Mouse (Mus musculus) CH12.LX (cell line): ENCODE results near the gene Doc2g. TPM values are rescaled to one million over a fixed set of nuclear protein-coding genes. Genes with fewer than 3 reads are reported as not detected.
A peak's percentile ranks its signal among the peaks of the same experiment; 100 is the strongest.

Experiments
- DNase-seq: peaks from one replicate; pipeline ENCODE4 v3.0.0-alpha.2; 2013; ENCODE audit errors: extremely low read depth
- H3K27ac ChIP-seq: 2 replicates; pipeline ENCODE4 v1.5.1; 2012; ENCODE audit warnings: low read depth, mild to moderate bottlenecking, control low read depth, moderate library complexity; ENCODE audit not compliant: insufficient read depth
- H3K27me3 ChIP-seq: replicated peaks from 2 replicates; pipeline ENCODE3; 2012; ENCODE audit warnings: inconsistent platforms
- H3K36me3 ChIP-seq, 2 experiments: replicated peaks in 1 of 2; 2 replicates each; pipeline versions ENCODE3 to v1.6.1; 2012; ENCODE audit warnings: inconsistent platforms in 1 of 2, low read length in 1 of 2, mild to moderate bottlenecking in 1 of 2, mixed read lengths in 1 of 2, moderate library complexity in 1 of 2; ENCODE audit not compliant: control insufficient read depth in 1 of 2, insufficient read depth in 1 of 2
- H3K4me1 ChIP-seq, 2 experiments: 2 replicates each; pipeline ENCODE4 v1.6.1; 2012; ENCODE audit warnings: inconsistent platforms in 1 of 2, moderate library complexity in 1 of 2; ENCODE audit not compliant: insufficient read depth in 2 of 2, control insufficient read depth in 1 of 2
- H3K4me2 ChIP-seq: 2 replicates; pipeline ENCODE4 v1.6.1; 2012; ENCODE audit warnings: low read depth, mild to moderate bottlenecking, control low read depth; ENCODE audit not compliant: poor library complexity, insufficient read depth, severe bottlenecking
- H3K4me3 ChIP-seq, 3 experiments: fragments of 150-350 bp in 1 of 3; sonication (generic) in 1 of 3; replicated peaks in 1 of 3; 2 replicates each; pipeline versions ENCODE3 to v1.5.1; 2011 to 2012; ENCODE audit warnings: low read depth in 2 of 3, low read length in 2 of 3, mild to moderate bottlenecking in 2 of 3, moderate library complexity in 2 of 3, control low read depth in 1 of 3, improper control_type of control experiment in 1 of 3, inconsistent platforms in 1 of 3, mixed read lengths in 1 of 3; ENCODE audit not compliant: poor library complexity in 1 of 3
- H3K79me2 ChIP-seq: replicated peaks from 2 replicates; pipeline ENCODE4 v1.6.1; 2012; ENCODE audit warnings: mild to moderate bottlenecking, moderate library complexity; ENCODE audit not compliant: control insufficient read depth, poor library complexity, insufficient read depth, severe bottlenecking; ENCODE audit errors: extremely low read depth
- H3K9ac ChIP-seq: 2 replicates; pipeline ENCODE4 v1.6.1; 2012; ENCODE audit warnings: low read depth, mild to moderate bottlenecking, control low read depth, moderate library complexity; ENCODE audit not compliant: insufficient read depth
- H3K9me3 ChIP-seq: replicated peaks from 2 replicates; pipeline ENCODE3; 2012; ENCODE audit warnings: low read length, inconsistent platforms, mixed read lengths
- CHD1 ChIP-seq: IDR thresholded peaks from 2 replicates; pipeline ENCODE4 v1.6.1; 2012; ENCODE audit warnings: low read depth, low read length, improper control_type of control experiment, inconsistent platforms
- CHD2 ChIP-seq: IDR thresholded peaks from 2 replicates; pipeline ENCODE4 v1.6.1; 2011; ENCODE audit warnings: low read length, improper control_type of control experiment
- CTCF ChIP-seq, 2 experiments: IDR thresholded peaks in 1 of 2; conservative IDR thresholded peaks in 1 of 2; 2 replicates each; pipeline ENCODE4 v1.5.1; 2011 to 2012; ENCODE audit warnings: low read depth in 2 of 2, low read length in 2 of 2, improper control_type of control experiment in 1 of 2, inconsistent platforms in 1 of 2, mild to moderate bottlenecking in 1 of 2, moderate library complexity in 1 of 2
- EP300 ChIP-seq: IDR thresholded peaks from 2 replicates; pipeline ENCODE4 v1.6.1; 2011; ENCODE audit warnings: low read length, improper control_type of control experiment
- ETS1 ChIP-seq: conservative IDR thresholded peaks from 2 replicates; pipeline ENCODE4 v1.6.1; 2012; ENCODE audit warnings: low read depth, mild to moderate bottlenecking, inconsistent platforms, low read length, improper control_type of control experiment, moderate library complexity
- HCFC1 ChIP-seq: IDR thresholded peaks from 2 replicates; pipeline ENCODE4 v1.6.1; 2012; ENCODE audit warnings: low read depth, mild to moderate bottlenecking, inconsistent platforms, low read length, improper control_type of control experiment
- IRF4 ChIP-seq: IDR thresholded peaks from 2 replicates; pipeline ENCODE4 v1.6.1; 2014; ENCODE audit warnings: low read depth, mild to moderate bottlenecking, inconsistent platforms, low read length, improper control_type of control experiment
- JUN ChIP-seq: IDR thresholded peaks from 2 replicates; pipeline ENCODE4 v1.6.1; 2011; ENCODE audit warnings: low read depth, mild to moderate bottlenecking, low read length, improper control_type of control experiment, moderate library complexity; ENCODE audit not compliant: insufficient read depth
- JUND ChIP-seq: conservative IDR thresholded peaks from 2 replicates; pipeline ENCODE4 v1.6.1; 2011; ENCODE audit warnings: low read depth, low read length, improper control_type of control experiment
- MAFK ChIP-seq: IDR thresholded peaks from 2 replicates; pipeline ENCODE4 v1.6.1; 2011; ENCODE audit warnings: low read length, improper control_type of control experiment; ENCODE audit not compliant: insufficient replicate concordance
- MAZ ChIP-seq: IDR thresholded peaks from 2 replicates; pipeline ENCODE4 v1.6.1; 2012; ENCODE audit warnings: low read depth, mild to moderate bottlenecking, inconsistent platforms, low read length, improper control_type of control experiment, moderate library complexity
- MXI1 ChIP-seq: IDR thresholded peaks from 2 replicates; pipeline ENCODE4 v1.6.1; 2011; ENCODE audit warnings: mild to moderate bottlenecking, low read depth, low read length, improper control_type of control experiment
- MYC ChIP-seq: IDR thresholded peaks from 2 replicates; pipeline ENCODE4 v1.6.1; 2011; ENCODE audit warnings: low read depth, mild to moderate bottlenecking, improper control_type of control experiment, low read length
- NELFE ChIP-seq: IDR thresholded peaks from 2 replicates; pipeline ENCODE4 v1.6.1; 2011; ENCODE audit warnings: low read depth, low read length, improper control_type of control experiment
- PAX5 ChIP-seq: IDR thresholded peaks from 2 replicates; pipeline ENCODE4 v1.6.1; 2012; ENCODE audit warnings: low read length, inconsistent platforms, mixed read lengths
- POLR2A ChIP-seq: IDR thresholded peaks from 2 replicates; pipeline ENCODE4 v1.6.1; 2011; ENCODE audit warnings: low read depth, mild to moderate bottlenecking, improper control_type of control experiment, low read length
- POLR2AphosphoS2 ChIP-seq: IDR thresholded peaks from 2 replicates; pipeline ENCODE4 v1.6.1; 2011; ENCODE audit warnings: low read depth, low read length, improper control_type of control experiment
- RAD21 ChIP-seq: IDR thresholded peaks from 2 replicates; pipeline ENCODE4 v1.6.1; 2011; ENCODE audit warnings: low read depth, mild to moderate bottlenecking, low read length, improper control_type of control experiment, moderate library complexity
- RCOR1 ChIP-seq: conservative IDR thresholded peaks from 2 replicates; pipeline ENCODE4 v1.6.1; 2012; ENCODE audit warnings: low read depth, mild to moderate bottlenecking, inconsistent platforms, low read length, improper control_type of control experiment
- SIN3A ChIP-seq: IDR thresholded peaks from 2 replicates; pipeline ENCODE4 v1.6.1; 2012; ENCODE audit warnings: low read length, improper control_type of control experiment, inconsistent platforms
- SMC3 ChIP-seq: IDR thresholded peaks from 2 replicates; pipeline ENCODE4 v1.6.1; 2011; ENCODE audit warnings: low read depth, low read length, improper control_type of control experiment
- TBP ChIP-seq: conservative IDR thresholded peaks from 2 replicates; pipeline ENCODE4 v1.6.1; 2011; ENCODE audit warnings: low read depth, low read length, improper control_type of control experiment
- ZKSCAN1 ChIP-seq: IDR thresholded peaks from 2 replicates; pipeline ENCODE4 v1.6.1; 2012; ENCODE audit warnings: low read depth, inconsistent platforms, low read length, improper control_type of control experiment, borderline replicate concordance
- ZMIZ1 ChIP-seq: IDR thresholded peaks from 2 replicates; pipeline ENCODE4 v1.6.1; 2012; ENCODE audit warnings: low read depth, mild to moderate bottlenecking, inconsistent platforms, low read length, improper control_type of control experiment
- ZNF384 ChIP-seq: IDR thresholded peaks from 2 replicates; pipeline ENCODE4 v1.6.1; 2012; ENCODE audit warnings: low read depth, low read length, improper control_type of control experiment, inconsistent platforms
- dilution Hi-C: fragments of 300-500 bp; cut with MboI; formaldehyde crosslinking; loops from 2 replicates; pipeline ENCODE4 v1.14.3; 2020; ENCODE audit warnings: low sequenced_read_pairs; ENCODE audit not compliant: extremely low pct_unique_long_range_greater_than_20kb, extremely low pct_ligation_motif_present
- in situ Hi-C: fragments of 300-500 bp; cut with MboI; formaldehyde crosslinking; loops from 3 replicates; pipeline ENCODE4 v1.14.3; 2019; ENCODE audit warnings: low sequenced_read_pairs, low pct_ligation_motif_present, low pct_unique_long_range_greater_than_20kb, mixed read lengths
- polyA plus RNA-seq: library from polyadenylated mRNA; unstranded; fragments of >175 nt; gene quantifications from 2 replicates; pipeline ENCODE4 v1.2.1, GENCODE M21; 2012; ENCODE audit warnings: low read depth; ENCODE audit not compliant: insufficient read length
- total RNA-seq, 2 experiments: library from RNA; depleted of rRNA; stranded (reverse); fragments of 300-350 nt in 1 of 2; fragments of >200 nt in 1 of 2; gene quantifications; 2 replicates each; pipeline ENCODE4 v1.2.3; 2012 to 2014

Doc2g gene
- total and polyA plus RNA-seq, 3 experiments = 2.1 to 6.4 (median 5.2) TPM

DNA sequence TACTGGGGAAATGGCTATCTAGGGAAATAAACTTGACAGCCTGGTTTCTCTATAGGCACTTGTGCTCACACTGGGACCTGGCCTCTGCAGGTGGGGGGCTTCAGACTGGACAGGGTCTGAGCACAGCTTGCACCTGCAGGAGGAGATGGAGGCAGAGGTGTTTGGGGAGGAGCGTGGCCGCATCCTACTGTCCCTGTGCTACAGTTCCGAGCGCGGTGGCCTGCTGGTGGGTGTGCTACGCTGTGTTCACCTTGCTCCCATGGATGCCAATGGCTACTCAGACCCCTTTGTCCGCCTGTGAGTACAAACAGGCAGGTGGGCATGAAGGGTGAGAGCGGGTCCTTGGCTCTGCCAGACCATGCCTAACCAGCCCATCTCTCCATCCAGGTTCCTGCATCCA, 2.9 kb downstream of the Doc2g start:
- Histone ChIP-seq H3K9me3 (no peaks in the 10 kb centered on the region), H3K4me3 (no peak overlapping the region), H3K4me2 (no peak overlapping the region), H3K36me3 (peaks cover 56 to 89% of the 10 kb centered on the region in 2 experiments), H3K9ac (no peak overlapping the region), H3K4me1 (peaks cover 4 to 12% of the 10 kb centered on the region in 2 experiments), H3K27ac (no peak overlapping the region), H3K79me2 (no peaks in the 10 kb centered on the region), H3K27me3 (no peaks in the 10 kb centered on the region)
- dilution Hi-C loops = no loop called here
- TF ChIP-seq JUN = no peak
- no peak for TF ChIP-seq PAX5
- no peak for TF ChIP-seq CHD1
- no peak for TF ChIP-seq EP300
- no peak for TF ChIP-seq SMC3
- TF ChIP-seq ZKSCAN1 = no peak
- TF ChIP-seq ETS1 = no peak
- no peak for TF ChIP-seq CTCF (conservative IDR thresholded peaks at IDR 0.05 in 1 of 2, IDR thresholded peaks at IDR 0.05 in 1 of 2; ENCODE audit: low read depth in 2 of 2, low read length in 2 of 2)
- TF ChIP-seq POLR2A = no peak
- TF ChIP-seq TBP = no peak
- TF ChIP-seq MAZ = no peak
- no peak for TF ChIP-seq ZNF384
- no peak for DNase-seq
- in situ Hi-C loops = no loop called here

DNA sequence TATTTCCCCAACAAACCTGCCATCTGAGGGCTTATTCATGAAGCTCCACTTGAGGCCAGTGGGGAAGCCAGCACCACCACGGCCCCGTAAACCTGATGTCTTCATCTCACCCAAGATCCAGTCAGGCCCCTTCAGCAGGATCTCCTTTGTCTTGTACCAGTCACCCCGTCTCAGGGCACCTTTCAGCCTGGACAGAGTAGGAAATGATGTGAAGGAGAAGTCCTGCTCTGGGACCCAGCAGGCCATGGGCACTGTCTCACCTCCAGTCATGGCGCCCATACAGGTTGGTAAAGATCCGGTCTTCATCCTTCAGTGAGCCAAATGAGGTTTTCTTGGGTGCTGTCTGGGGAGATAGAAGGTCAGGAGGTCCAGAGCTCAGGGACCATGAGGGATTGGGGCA, 8.0 kb downstream of the Doc2g start:
- H3K27ac ChIP-seq = no peak overlapping the region
- peaks cover 8% of the 10 kb centered on the region; the same call in 1 of the 2 replicates for H3K79me2 ChIP-seq
- peaks cover 4 to 18% of the 10 kb centered on the region in 2 experiments for H3K4me1 ChIP-seq
- H3K4me2 ChIP-seq = no peak overlapping the region
- no peak overlapping the region for H3K9ac ChIP-seq
- no peak for DNase-seq
- no peaks in the 10 kb centered on the region for H3K9me3 ChIP-seq
- peaks cover 45 to 52% of the 10 kb centered on the region in 2 experiments for H3K36me3 ChIP-seq
- in situ Hi-C loops = no loop called here
- dilution Hi-C loops = no loop called here
- no peak for TF ChIP-seq POLR2A
- no peak for TF ChIP-seq ZKSCAN1
- TF ChIP-seq NELFE = no peak
- peaks cover 2% of the 10 kb centered on the region for H3K27me3 ChIP-seq
- no peak overlapping the region for H3K4me3 ChIP-seq

DNA sequence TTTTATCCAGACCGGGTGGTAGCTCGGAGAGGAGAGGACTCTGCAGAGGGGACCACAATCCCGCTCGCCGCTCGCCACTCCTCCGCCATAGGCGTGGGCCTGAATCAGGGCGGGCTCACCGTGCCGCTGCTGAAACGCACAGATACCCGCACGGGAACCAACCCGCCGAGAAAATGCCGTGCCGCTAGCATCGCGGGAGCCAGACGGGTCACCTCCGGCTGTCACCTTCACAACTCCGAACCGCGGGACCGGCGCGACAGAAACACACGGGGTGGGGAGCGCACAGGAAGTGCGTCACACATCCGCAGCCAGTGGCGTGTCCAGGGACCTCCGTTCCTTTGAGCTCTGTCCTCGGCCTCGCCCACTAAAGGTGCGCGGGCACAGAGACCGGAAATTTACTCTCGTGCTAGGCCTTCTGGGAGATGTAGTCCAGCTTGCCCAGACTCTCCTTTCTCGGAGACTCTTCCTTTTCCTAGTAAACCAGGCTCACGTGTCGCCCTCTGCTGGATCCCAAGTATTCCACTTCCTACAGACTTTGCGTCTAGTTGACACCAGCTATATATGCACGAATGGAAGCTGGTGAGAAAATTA, 9.4 kb downstream of the Doc2g start, which contains the start of gene Ndufv1:
TSS of gene Ndufv1 (minus strand) at position 375 of the 591 bp plus-strand sequence.
- peak within 1 kb of the TSS; percentile 7; the same call in 1 of the 2 replicates for H3K27ac ChIP-seq
- peak within 1 kb of the TSS; percentile 85 to 98 (median 86) for H3K4me3 ChIP-seq
- DNase-seq = peak; percentile 99
- peaks cover 2% of the 10 kb centered on the region for H3K27me3 ChIP-seq
- H3K4me1 ChIP-seq = peaks cover 4 to 18% of the 10 kb centered on the region in 2 experiments
- no peaks in the 10 kb centered on the region for H3K9me3 ChIP-seq
- H3K4me2 ChIP-seq = peak within 1 kb of the TSS; percentile 85
- dilution Hi-C loops (no loop called here), in situ Hi-C loops (no loop called here)
- peaks cover 8% of the 10 kb centered on the region; the same call in 1 of the 2 replicates for H3K79me2 ChIP-seq
- H3K36me3 ChIP-seq = peaks cover 30 to 38% of the 10 kb centered on the region in 2 experiments
- H3K9ac ChIP-seq = peak within 1 kb of the TSS; percentile 71
- TF ChIP-seq SMC3 (peak; percentile 82), HCFC1 (peak; percentile 100), ZMIZ1 (no peak; the same call in 1 of the 2 replicates), MAFK (peak; percentile 36; the same call in 1 of the 2 replicates), MYC (peak; percentile 89), CHD2 (peak; percentile 91), IRF4 (peak; percentile 68), RAD21 (peak; percentile 68), SIN3A (peak; percentile 99), PAX5 (no peak), NELFE (peak; percentile 91), MAZ (peak; percentile 62; the same call in 1 of the 2 replicates), JUND (0 out of 2 replicates have a peak, but pooled peaks have one; percentile 60), EP300 (no peak), MXI1 (peak; percentile 97), RCOR1 (peak; percentile 47; the same call in 1 of the 2 replicates), POLR2AphosphoS2 (peak; percentile 59; the same call in 1 of the 2 replicates)
